Mouse (Mus musculus) sigmoid colon, adult 10 weeks (tissue): ENCODE data around the gene Ugt1a6a. TPM values are rescaled to one million over a fixed set of nuclear protein-coding genes. Genes with fewer than 3 reads are reported as not detected.

Experiments
- polyA plus RNA-seq: library from polyadenylated mRNA; stranded (reverse); fragments of 350-450 nt; fragmentation: Illumina TruSeq; extraction: RNeasy Lipid Tissue Mini Kit (QIAGEN cat#74804); gene quantifications from one replicate; pipeline ENCODE4 v1.2.3, GENCODE M21; 2014; ENCODE audit warnings: low read depth, low replicate concordance

Ugt1a6a gene
- 50.2 TPM for polyA plus RNA-seq

DNA sequence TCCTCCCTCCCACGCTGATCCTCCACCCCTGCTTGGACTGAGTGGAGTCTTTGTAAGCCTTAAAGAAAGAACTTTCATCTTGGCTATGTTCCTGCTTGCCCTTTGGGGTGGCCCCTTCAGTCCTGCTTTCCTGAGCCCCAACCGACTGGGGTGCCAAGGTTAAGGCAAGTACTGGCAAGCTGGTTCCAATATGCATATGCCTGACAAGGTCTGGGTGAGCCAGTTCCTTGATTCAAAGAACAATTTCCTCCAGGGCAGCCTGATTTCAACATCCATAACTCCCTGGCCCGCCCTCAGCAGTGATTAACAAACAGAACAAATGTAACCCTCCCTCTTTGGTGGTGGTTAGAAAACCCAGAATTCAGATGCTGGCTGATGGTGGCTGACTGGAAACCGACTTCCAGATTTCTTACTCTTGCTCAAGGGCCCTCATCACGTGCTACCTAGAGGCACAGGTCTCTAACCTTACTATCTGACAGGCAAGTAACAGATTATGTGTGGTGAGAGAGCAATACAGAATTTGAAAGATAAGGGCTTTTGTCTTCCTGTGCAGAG, at the start of gene Ugt1a6a:
Gene Ugt1a6a, plus strand, starts transcription at position 353 of the 555 bp plus-strand sequence.

DNA sequence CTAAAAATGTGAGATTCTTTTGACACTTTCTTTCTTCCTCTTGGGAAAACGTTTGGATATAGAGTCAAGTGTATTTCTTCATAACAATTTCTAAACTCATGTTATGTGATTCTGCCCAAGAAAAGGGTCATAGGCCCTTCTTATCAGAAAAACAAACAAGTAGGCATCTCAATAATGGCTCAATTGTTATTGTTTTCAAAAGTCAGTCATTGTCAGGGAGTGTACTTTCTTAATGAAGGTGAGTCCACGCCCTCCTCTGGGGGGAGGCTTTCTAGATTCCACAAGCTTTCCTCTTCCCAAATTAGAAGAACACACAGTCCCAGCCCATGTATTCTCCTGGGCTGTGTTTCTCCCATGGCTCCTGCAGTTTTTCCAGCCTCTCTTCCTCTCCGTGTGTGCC, 47.1 kb upstream of the Ugt1a6a start, which contains the start of gene Ugt1a8:
Gene Ugt1a8, plus strand, starts transcription at position 301 of the 400 bp plus-strand sequence.

DNA sequence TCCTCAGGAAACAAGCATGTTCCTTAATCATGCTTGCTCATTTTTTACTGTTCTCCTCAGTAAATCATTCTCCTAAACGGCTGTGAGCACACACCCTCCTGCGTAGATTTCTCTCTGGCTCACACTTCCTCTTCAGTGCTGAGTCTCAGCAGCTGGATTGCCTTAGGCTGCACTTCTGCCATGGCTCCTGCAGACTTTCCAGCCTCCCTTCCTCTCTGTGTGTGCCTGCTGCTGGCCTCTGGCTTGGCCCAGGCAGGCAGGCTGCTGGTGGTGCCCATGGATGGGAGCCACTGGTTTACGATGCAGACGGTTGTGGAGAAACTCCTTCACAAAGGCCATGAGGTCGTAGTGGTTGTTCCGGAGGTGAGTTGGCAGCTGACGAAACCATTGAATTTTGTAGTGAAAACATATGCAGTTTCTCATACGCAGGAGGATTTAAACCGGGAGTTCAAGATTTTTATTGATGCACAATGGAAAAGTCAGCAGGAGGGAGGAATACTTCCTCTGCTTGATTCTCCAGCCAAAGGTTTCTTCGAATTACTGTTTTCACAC, 39.6 kb upstream of the Ugt1a6a start, which contains the start of gene Ugt1a7c:
Gene Ugt1a7c, plus strand, starts transcription at position 122 of the 552 bp plus-strand sequence.

DNA sequence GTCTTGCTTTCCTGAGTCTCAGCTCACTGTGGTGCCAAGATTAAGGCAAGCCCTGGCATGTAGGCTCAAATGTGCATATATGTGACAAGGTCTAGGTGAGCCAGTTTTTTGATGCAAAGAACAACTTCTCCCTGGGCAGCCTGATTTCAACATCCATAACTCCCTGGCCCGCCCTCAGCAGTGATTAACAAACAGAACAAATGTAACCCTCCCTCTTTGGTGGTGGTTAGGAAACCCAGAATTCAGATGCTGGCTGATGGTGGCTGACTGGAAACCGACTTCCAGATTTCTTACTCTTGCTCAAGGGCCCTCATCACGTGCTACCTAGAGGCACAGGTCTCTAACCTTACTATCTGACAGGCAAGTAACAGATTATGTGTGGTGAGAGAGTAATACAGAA, 31.6 kb upstream of the Ugt1a6a start, which contains the start of gene Ugt1a6b:
Gene Ugt1a6b, plus strand, starts transcription at position 234 of the 400 bp plus-strand sequence.

DNA sequence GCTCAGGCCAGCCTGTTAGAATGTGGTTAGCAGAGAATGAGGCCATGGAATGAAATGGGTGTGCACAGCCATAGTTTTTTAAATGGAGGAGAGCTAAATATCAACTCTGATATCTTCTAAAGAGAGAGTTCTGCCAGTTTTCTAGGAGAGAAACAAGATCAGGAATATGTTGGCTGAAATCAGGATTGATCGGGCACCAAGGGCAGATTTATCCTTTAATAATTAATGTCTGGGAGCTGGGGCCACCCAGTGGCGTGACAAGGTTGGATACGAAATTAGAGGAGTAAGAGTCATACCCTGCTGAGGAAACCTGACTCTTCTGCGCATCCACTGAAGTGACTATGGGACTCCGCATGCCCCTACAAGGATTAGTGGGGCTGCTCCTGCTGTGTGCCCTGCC, 31.1 kb downstream of the Ugt1a6a start, which contains the start of gene Ugt1a5:
Gene Ugt1a5, plus strand, starts transcription at position 302 of the 400 bp plus-strand sequence.

DNA sequence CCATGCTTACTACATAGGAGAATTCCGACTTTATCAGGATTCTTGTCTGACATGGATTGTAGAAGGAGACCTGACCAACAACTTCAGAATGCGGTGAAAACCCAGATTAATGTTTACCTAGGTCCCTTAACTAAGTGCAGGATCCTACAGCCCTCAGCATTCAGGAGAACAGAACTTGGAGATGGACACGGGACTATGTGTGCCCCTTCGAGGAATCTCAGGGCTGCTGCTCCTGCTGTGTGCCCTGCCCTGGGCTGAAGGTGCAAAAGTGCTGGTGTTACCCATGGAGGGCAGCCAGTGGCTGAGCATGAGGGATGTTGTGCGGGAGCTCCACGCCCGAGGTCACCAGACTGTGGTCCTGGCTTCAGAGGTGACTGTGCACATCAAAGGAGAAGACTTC, 65.8 kb downstream of the Ugt1a6a start, which contains the start of gene Ugt1a2:
Gene Ugt1a2, plus strand, starts transcription at position 146 of the 400 bp plus-strand sequence.

DNA sequence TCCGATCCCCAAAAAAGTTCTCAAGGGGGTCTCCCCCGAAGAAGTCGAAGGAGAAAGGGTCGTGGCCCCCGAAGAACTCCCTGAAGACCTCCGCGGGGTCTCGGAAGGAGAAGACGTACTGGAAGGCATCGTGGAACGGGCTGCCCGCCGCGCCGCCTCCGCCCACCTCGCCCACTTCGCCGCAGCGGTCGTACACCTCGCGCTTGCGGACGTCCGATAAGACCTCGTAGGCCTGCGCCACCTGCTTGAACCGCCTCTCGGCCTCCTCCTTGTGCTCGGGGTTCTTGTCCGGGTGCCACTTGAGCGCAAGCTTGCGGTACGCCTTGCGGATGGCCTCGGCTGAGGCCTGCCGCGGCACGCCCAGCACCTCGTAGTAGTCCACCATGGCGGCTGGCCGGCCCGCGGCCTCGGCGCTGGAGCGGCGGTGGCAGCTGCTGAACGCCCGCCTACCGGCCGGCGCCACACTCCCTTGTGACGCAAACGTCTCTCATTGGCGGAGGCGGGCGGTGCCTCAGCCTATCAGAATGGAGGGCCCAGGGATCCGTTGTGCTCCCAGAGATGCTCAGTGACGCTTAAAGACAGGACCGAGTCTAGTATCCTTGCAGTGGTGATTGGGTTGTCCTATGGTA, 70.8 kb downstream of the Ugt1a6a start, which contains the start of gene Dnajb3:
Gene Dnajb3, minus strand, starts transcription at position 489 of the 629 bp plus-strand sequence.

DNA sequence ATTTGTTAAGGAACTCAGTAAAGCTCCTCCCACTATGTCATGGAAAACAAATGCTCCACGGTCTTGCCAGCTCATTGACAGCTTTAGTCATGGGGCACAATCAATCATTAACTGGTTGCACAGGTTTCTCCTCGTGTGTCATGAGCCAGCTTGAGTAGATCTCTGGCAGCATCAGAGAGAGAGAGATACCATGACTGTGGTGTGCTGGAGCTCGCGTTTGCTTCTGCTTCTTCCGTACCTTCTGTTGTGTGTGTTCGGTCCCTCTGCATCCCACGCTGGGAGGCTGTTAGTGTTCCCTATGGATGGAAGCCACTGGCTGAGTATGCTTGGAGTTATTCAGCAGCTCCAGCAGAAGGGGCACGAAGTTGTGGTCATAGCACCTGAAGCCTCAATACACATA, 77.2 kb downstream of the Ugt1a6a start, which contains the start of gene Ugt1a1:
Gene Ugt1a1, plus strand, starts transcription at position 148 of the 400 bp plus-strand sequence.

DNA sequence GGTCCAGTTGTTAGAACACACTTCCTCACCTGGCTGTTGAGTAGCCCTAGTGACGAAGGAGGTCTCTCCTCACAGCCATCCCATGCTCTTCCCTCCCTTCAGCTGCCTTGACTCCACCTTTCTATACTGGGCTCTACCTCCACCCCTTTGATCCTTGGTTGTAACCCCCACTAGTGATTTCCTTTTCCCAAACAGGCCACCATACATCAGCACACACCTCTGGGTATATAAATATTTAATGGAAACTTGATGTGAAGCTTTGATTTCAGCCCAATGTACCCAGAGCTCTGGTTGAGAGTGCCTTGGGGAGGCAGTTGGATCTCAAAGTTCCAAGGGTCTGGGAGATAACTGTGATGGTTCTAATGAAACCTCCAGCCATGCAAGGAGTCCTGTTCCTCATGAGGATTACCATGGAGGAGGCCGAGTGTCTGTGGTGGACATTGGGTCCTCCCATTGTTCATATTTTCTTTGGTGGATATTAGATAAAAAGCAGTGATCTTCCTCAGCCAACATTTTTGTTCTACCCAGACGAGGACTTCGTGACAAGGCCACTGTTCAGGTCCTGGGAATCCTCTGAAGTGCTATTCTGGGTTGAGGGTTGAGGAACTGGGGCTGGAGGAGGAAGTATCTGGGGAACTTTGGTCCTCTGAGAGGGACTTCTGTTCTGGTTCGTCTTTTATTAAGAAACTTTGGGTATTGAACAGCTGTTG, 92.2 kb downstream of the Ugt1a6a start, which contains the start of gene Mroh2a:
Gene Mroh2a, plus strand, starts transcription at position 317 of the 710 bp plus-strand sequence.

Other genes starting within 250 kb of the Ugt1a6a start
- gene Usp40, start 126.3 kb upstream of the Ugt1a6a start, polyA plus RNA-seq, result 35.9 TPM
- gene Ugt1a10, start 79.4 kb upstream of the Ugt1a6a start, polyA plus RNA-seq, result not detected
- gene Ugt1a9, start 64.0 kb upstream of the Ugt1a6a start, polyA plus RNA-seq, result not detected
- gene Ugt1a8, start 47.0 kb upstream of the Ugt1a6a start, polyA plus RNA-seq, result not detected
- gene Ugt1a7c, start 39.7 kb upstream of the Ugt1a6a start, polyA plus RNA-seq, result 306 TPM
- gene Ugt1a6b, start 31.6 kb upstream of the Ugt1a6a start, polyA plus RNA-seq, result not detected
- gene Ugt1a5, start 31.2 kb downstream of the Ugt1a6a start, polyA plus RNA-seq, result 0.88 TPM
- 0.22 TPM for gene Ugt1a2, start 65.8 kb downstream of the Ugt1a6a start, polyA plus RNA-seq
- not detected for gene Dnajb3, start 71.0 kb downstream of the Ugt1a6a start, polyA plus RNA-seq
- gene Ugt1a1, start 77.2 kb downstream of the Ugt1a6a start, polyA plus RNA-seq, result 21.2 TPM
- gene Mroh2a, start 92.2 kb downstream of the Ugt1a6a start, polyA plus RNA-seq, result 0.06 TPM
- 75.7 TPM for gene Hjurp, start 142.8 kb downstream of the Ugt1a6a start, polyA plus RNA-seq
- not detected for gene Trpm8, start 142.9 kb downstream of the Ugt1a6a start, polyA plus RNA-seq